Mouse (Mus musculus) cortical plate, adult 2 months (tissue): ENCODE data around the gene Abcc3. TPM values are rescaled to one million over a fixed set of nuclear protein-coding genes. Genes with fewer than 3 reads are reported as not detected.
"Not testable (repeated sequence)": the region's sequence is repeated elsewhere in the genome, so short reads cannot be mapped to it uniquely, and the experiment has no call there.

ENCODE experiments used
- H3K27ac ChIP-seq: fragments of 200-500 bp; 2 replicates; pipeline ENCODE4 v1.5.1; 2012; ENCODE audit warnings: low read length, control low read depth, inconsistent platforms; ENCODE audit not compliant: insufficient read depth
- H3K4me1 ChIP-seq: fragments of 200-500 bp; 2 replicates; pipeline ENCODE4 v1.6.1; 2011; ENCODE audit warnings: low read length; ENCODE audit not compliant: control insufficient read depth, insufficient read depth
- H3K4me3 ChIP-seq: fragments of 200-500 bp; 2 replicates; pipeline ENCODE4 v1.5.1; 2011; ENCODE audit warnings: mild to moderate bottlenecking, low read length, control low read depth; ENCODE audit not compliant: insufficient read depth
- CTCF ChIP-seq: fragments of 200-500 bp; IDR thresholded peaks from 2 replicates; pipeline ENCODE4 v1.5.1; 2011; ENCODE audit warnings: mild to moderate bottlenecking, control low read depth, low read length; ENCODE audit not compliant: insufficient read depth; ENCODE audit errors: extremely low read depth
- POLR2A ChIP-seq: fragments of 200-500 bp; IDR thresholded peaks from 2 replicates; pipeline ENCODE4 v1.6.1; 2011; ENCODE audit warnings: mild to moderate bottlenecking, low read length, control low read depth; ENCODE audit not compliant: insufficient read depth; ENCODE audit errors: extremely low read depth
- polyA plus RNA-seq: library from polyadenylated mRNA; depleted of rRNA; stranded (reverse); fragments of >200 nt; gene quantifications from 2 replicates; pipeline ENCODE4 v1.2.3, GENCODE M21; 2012

Abcc3 gene
- polyA plus RNA-seq, 1 experiment, result 1.6 TPM

DNA sequence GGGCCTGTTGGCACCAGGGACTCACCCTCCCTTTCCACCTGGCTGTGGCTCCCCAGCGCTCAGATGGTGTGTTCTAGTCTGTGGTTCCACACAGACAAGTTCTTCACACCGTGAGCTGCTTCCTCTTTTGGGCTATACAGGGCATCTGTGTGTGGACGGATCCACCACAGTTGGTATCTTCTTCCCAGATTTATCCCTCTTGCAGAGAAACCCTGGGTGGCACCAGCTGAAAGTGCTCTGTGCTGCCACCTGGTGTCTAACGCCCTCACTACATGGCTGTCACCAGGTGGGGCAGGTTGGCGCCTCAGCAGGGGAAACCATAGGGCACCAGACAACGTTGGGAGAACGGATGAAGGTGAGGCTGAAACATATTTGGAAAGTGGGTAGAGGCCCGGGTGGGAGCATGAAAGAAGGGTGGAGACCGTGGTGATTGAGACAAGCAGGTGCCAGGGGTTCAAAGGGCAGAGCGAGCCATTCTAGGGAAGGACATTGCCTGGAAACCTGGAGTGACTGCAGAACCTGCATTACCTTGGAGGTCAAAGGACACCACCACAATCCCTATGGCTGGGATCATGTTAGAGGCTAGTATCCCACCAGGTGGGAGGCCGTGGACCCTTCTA, 12.0 kb upstream of the Abcc3 start:
- Histone ChIP-seq H3K4me1 (peaks cover 10% of the 10 kb centered on the region), H3K4me3 (no peak overlapping the region), H3K27ac (peak overlapping the region; percentile 22; the same call in 1 of the 2 replicates)
- peak; percentile 87 for TF ChIP-seq CTCF
- no peak for TF ChIP-seq POLR2A

GRCm38 (mm10) chr11:94404178-94404577, 11.4 kb upstream of the Abcc3 start:
- Histone ChIP-seq H3K4me3 (no peak overlapping the region), H3K27ac (no peak overlapping the region), H3K4me1 (peaks cover 10% of the 10 kb centered on the region)
- TF ChIP-seq POLR2A (no peak), CTCF (no peak)

DNA sequence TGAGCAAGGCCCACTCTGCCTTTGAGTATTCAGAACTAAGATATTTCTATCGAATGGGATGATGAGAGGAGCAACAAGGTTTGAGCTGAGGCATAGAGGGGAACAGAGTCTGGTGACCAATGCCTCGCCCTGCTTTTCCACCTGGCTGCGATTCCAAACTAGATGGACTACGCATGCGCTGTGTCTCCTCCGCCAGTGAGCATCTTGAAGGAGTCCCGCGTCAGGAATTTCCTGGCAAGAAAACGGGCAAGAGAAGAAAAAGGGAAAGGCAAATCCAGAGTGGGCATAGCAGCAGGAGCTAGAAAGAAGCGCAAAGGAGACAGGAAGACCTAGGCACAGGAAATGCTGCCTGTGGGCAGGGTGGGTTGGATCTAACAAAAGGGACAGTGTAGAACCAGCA, 11.0 kb upstream of the Abcc3 start:
- H3K4me1 ChIP-seq, result peaks cover 10% of the 10 kb centered on the region
- H3K27ac ChIP-seq, result no peak overlapping the region
- TF ChIP-seq POLR2A (no peak), CTCF (no peak)
- H3K4me3 ChIP-seq, result no peak overlapping the region

- TF ChIP-seq POLR2A, result no peak
- TF ChIP-seq CTCF, result no peak
These were observed 9.9 kb upstream of the Abcc3 start for GRCm38 (mm10) chr11:94402731-94403130.

DNA sequence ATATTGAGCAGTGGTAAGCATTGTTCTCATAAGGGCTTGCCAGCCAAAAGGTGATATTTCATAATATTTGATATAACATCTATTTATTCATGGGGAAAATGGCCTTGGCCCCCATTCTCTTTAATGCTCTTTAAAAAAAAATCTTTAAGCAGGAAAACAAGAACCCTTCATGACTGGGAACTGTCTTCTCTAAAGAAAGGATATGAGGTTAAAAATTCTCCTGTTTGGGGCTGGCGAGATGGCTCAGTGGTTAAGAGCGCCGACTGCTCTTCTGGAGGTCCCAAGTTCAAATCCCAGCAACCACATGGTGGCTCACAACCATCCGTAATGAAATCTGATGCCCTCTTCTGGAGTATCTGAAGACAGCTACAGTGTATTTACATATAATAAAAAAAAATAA, 9.2 kb upstream of the Abcc3 start:
- not testable (repeated sequence) for H3K4me1 ChIP-seq, H3K27ac ChIP-seq, H3K4me3 ChIP-seq

More at GRCm38 (mm10) chr11:94402731-94403130, 9.9 kb upstream of the Abcc3 start:
- peaks cover 8% of the 10 kb centered on the region for H3K4me1 ChIP-seq
- no peak overlapping the region for H3K4me3 ChIP-seq
- H3K27ac ChIP-seq, result no peak overlapping the region

GRCm38 (mm10) chr11:94400996-94401395, 8.2 kb upstream of the Abcc3 start:
- H3K4me3 ChIP-seq, result no peak overlapping the region
- no peak for TF ChIP-seq POLR2A
- TF ChIP-seq CTCF, result no peak
- peaks cover 6% of the 10 kb centered on the region for H3K4me1 ChIP-seq
- H3K27ac ChIP-seq, result no peak overlapping the region

GRCm38 (mm10) chr11:94394107-94394506, 1.3 kb upstream of the Abcc3 start:
- H3K27ac ChIP-seq, result no peak overlapping the region
- no peaks in the 10 kb centered on the region for H3K4me1 ChIP-seq
- H3K4me3 ChIP-seq, result no peak overlapping the region
- TF ChIP-seq CTCF (no peak), POLR2A (no peak)

GRCm38 (mm10) chr11:94393490-94393889, 693 bp upstream of the Abcc3 start:
- H3K4me1 ChIP-seq, H3K27ac ChIP-seq, H3K4me3 ChIP-seq: not testable (repeated sequence)

DNA sequence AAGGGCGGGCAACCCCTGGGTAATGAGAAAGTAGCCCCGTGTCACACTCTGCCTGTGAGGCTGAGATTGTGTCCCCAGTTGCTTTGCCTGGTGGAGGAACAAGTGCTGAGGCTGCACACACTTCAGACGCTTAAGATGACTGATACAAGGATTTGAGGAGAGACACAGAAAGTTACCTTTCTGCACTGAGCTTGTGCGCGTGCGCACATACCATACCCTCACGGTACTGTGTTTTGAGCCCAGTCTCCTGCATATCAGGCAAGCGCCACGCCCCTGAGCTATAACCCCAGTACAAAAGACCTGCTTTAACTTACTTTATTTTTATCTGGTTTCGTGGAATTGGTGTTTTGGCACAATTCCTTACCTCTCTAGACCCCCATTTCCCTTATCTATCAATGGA, 1.1 kb downstream of the Abcc3 start:
- H3K27ac ChIP-seq, result no peak overlapping the region
- TF ChIP-seq POLR2A, result no peak
- no peak for TF ChIP-seq CTCF

GRCm38 (mm10) chr11:94390825-94391224, 2.0 kb downstream of the Abcc3 start:
- Histone ChIP-seq H3K4me3 (no peak overlapping the region), H3K27ac (no peak overlapping the region), H3K4me1 (no peaks in the 10 kb centered on the region)
- no peak for TF ChIP-seq POLR2A
- no peak for TF ChIP-seq CTCF

More for the DNA sequence above, 1.1 kb downstream of the Abcc3 start:
- Histone ChIP-seq H3K4me1 (no peaks in the 10 kb centered on the region), H3K4me3 (no peak overlapping the region)

GRCm38 (mm10) chr11:94389724-94390396, 2.9 kb downstream of the Abcc3 start:
- no peak overlapping the region for H3K27ac ChIP-seq
- H3K4me3 ChIP-seq, result no peak overlapping the region
- no peak for TF ChIP-seq CTCF
- TF ChIP-seq POLR2A, result no peak
- no peaks in the 10 kb centered on the region for H3K4me1 ChIP-seq
